Mouse (Mus musculus): ENCODE measurements around the gene Tnfrsf21.

Gene Tnfrsf21

GRCm38 (mm10) chr17:43076801-43077493, 60.6 kb downstream of the Tnfrsf21 start:
- DNase-seq (ENCODE audit: low read depth, low spot score): no peak

GRCm38 (mm10) chr17:43077540-43077939, 61.2 kb downstream of the Tnfrsf21 start:
- no peak for DNase-seq (ENCODE audit: low read depth, low spot score)

- no peak for DNase-seq (ENCODE audit: low read depth, low spot score)
Observed at GRCm38 (mm10) chr17:43081225-43081624, 64.9 kb downstream of the Tnfrsf21 start.

- DNase-seq (ENCODE audit: low read depth, low spot score): no peak
Observed at GRCm38 (mm10) chr17:43089496-43089895, 73.1 kb downstream of the Tnfrsf21 start.

DNA sequence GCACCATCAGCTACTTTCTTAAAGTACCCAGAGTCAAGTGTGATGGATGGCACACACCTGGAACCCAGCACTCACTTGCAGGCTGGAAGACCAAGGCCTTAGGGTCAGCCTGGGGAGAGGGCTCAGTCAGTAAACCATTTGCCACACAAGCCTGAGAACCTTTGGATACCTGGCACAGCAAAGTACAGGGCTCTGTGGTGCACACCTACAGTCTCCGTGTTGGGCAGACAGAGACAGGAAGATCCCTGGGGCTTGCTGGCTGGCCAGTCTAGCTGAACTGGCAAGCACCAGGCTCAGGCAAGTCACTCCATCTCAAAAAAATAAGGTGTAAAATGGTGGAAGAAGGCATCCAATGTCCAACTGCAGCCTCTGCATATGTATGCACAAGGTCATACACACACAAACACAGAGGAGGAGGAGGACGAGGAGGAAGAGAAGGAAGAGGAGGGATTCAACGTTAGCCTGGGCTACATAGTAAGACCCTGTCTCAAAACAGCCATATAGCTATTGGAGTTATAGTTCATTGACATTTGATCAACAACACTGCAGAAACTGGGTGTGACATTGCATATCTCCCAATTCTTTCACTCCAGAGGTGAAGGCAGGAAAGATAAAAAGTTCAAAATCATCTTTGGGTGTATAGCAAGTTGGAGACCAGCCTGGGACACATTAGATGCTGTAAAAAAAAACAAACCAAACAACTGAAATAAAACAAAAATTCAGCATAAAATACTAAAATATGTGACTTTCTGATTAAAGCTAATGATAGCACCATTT, 74.8 kb downstream of the Tnfrsf21 start:
- no peak for DNase-seq (ENCODE audit: low read depth, low spot score)

DNA sequence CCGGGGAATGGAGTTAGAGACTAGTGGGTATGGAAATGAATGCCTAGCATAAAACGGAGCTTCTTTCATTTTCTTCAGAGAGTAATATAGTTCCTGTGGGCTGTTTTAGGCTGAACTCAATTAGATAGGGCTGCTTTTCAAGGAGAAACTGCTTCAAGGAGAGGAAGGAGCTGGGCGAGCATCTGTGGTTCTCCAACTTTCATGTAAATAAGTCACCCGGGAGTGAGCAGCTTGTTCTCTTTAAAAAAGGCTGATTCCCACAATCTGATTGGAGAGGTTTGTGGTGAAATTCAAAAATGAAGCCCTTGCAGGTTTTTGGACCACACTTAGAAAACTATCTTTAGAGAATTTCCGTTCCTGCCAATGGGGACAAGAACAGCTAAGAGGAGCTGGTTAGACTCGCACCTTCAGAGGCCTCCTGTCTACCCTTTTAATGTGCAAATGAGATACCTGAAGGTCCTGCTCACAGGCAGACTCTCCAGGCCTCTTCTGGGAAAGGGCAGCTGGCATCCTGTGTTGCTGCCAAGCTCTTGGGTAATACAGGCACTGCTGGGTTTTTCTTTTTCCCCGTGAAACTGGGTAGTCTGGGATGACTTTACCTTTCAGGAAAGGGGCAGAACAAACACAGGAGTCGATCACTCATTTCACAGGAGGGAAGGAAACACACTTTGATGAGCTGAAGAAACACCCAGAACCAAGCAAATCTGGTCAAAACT, 76.1 kb downstream of the Tnfrsf21 start:
- DNase-seq (ENCODE audit: low read depth, low spot score): no peak

DNA sequence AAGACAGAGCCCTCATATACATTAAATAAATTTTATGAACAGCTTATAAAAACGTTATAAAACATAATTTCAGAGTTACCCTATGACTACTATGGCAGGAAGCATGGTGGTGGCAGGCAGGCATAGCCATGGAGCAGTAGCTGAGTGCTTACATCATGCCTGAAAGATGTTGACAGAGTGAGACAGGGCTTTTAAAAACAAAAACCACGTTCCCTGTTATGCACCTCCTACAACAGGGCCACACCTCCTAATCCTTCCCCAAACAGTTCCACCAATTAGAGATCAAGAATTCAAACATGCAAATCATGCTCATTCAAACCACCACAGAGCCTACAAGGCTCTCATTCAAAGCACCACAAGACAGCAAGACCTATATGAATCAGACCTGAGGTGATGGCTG, 77.9 kb downstream of the Tnfrsf21 start:
- DNase-seq (ENCODE audit: low read depth, low spot score): no peak

- no peak for DNase-seq (ENCODE audit: low read depth, low spot score)
Observed at GRCm38 (mm10) chr17:43097101-43097688, 80.8 kb downstream of the Tnfrsf21 start.

GRCm38 (mm10) chr17:43106108-43106507, 89.8 kb downstream of the Tnfrsf21 start:
- DNase-seq (ENCODE audit: low read depth, low spot score): no peak

GRCm38 (mm10) chr17:43107338-43107737, 91.0 kb downstream of the Tnfrsf21 start:
- no peak for DNase-seq (ENCODE audit: low read depth, low spot score)

- no peak for DNase-seq (ENCODE audit: low read depth, low spot score)
Observed at GRCm38 (mm10) chr17:43109501-43109900, 93.1 kb downstream of the Tnfrsf21 start.

- no peak for DNase-seq (ENCODE audit: low read depth, low spot score)
Observed at GRCm38 (mm10) chr17:43110168-43110885, 94.0 kb downstream of the Tnfrsf21 start.

DNA sequence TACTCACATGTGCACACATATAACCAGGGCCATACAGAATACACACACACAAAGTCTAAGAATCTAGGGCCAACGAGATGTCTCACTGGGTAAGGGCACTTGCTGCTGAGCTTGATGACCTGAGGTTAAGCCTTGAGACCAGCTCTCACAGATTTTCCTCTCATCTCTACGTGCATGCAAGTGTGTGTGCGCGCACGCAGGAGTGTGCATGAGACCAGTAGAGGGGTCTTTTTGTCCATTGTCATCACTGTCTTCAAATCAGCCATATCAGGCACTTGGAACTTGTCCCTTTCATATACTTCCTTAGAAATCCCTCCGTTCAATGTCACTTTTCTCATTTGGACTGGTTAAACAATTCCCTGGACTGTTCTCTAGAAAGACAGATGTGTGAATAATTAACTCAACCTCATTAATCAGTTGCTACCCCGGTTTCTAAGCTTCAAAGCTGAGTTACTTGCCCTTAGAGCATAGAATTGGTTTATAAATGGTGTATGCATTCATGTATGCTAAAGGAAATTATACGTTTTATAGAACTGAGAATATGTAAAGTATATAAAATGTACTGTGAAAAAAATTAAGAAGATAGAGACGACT, 97.1 kb downstream of the Tnfrsf21 start:
- DNase-seq (ENCODE audit: low read depth, low spot score): no peak

GRCm38 (mm10) chr17:43114086-43114581, 97.8 kb downstream of the Tnfrsf21 start:
- DNase-seq (ENCODE audit: low read depth, low spot score): no peak

DNA sequence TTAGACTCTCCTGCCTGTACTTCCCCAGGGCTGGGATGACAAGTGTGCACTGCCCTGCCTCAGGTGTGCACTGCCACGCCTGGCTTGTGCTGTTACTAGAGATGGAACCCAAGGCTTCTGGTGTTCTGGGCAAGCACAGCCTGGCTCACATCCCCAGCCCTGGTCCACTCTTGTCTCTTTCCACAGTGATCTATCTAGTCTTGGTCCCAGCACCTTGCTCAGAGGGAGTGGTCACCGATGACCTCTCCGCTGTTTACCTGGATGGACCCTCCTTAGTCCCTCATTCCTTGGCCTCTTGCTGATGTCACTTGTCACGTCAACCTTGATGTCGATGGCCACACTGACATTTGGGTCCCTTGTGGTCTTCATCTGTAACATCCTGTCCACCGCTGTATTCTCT, 98.6 kb downstream of the Tnfrsf21 start:
- DNase-seq (ENCODE audit: low read depth, low spot score): no peak

GRCm38 (mm10) chr17:43116748-43117147, 100.4 kb downstream of the Tnfrsf21 start:
- no peak for DNase-seq (ENCODE audit: low read depth, low spot score)

DNA sequence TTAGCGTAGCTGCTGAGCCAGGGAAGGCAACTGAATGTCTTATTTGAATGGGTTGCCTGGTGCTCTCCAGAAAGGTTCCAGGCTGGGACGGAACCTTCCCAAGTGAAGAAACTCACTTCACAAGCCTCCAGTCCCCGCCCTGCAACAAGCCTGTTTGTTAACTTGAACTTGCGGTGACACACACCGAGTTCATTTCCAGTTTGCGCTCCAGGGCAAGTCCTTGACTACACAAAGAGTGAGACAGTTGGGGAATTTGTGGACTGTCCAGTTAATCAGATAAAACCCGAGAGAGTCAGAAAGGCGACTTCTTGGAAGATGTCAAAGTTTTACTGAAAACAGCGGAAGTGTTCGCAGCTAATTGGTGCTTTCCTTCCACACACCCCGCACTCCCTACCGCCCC, 103.1 kb downstream of the Tnfrsf21 start:
- DNase-seq (ENCODE audit: low read depth, low spot score): no peak

GRCm38 (mm10) chr17:43121096-43121495, 104.7 kb downstream of the Tnfrsf21 start:
- DNase-seq (ENCODE audit: low read depth, low spot score): no peak

DNA sequence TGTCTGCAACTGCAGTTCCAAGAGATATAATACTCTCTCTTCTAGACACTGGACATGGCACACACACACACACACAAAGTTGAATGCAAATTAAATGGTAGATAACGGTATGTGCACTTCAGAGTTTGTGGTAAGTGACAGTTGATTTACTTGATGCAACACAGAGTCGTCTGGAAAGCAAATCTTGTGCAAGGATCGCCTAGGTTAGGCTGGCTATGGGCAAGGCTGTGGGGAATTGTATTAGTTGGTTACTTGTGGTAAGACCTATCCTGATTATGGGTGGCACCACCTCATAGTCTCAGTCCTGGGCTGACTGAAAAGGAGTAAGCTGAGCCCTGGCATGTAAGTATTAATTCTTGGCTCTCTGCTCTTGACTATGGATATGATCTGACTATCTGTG, 112.0 kb downstream of the Tnfrsf21 start:
- DNase-seq (ENCODE audit: low read depth, low spot score): no peak

GRCm38 (mm10) chr17:43128908-43129533, 112.7 kb downstream of the Tnfrsf21 start:
- no peak for DNase-seq (ENCODE audit: low read depth, low spot score)
